Mouse (Mus musculus): ENCODE data around the gene Thy1.

DNA sequence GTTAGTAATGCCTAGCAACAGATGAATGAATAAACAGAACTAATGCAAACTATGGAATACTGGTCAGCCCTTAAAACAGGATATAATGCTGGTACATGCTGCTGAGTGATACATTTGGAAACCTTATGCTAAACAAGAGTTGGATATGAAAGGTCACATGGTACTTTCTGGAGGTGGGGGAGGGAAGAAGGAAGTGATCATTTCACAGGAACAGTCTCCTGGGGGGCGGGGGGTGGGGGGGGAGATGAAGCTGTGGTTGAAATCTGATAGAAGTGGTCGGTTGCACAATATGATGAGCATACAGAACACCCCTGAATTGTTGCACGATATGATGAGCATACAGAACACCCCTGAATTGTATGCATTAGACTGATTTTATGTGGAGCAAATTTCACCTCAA, 19.1 kb upstream of the Thy1 start:
- TF ChIP-seq USF1 (IDR thresholded peaks at IDR 0.05; ENCODE audit: low read depth) (no peak), CEBPB (IDR thresholded peaks at IDR 0.05; ENCODE audit: insufficient read depth, poor library complexity, severe bottlenecking) (no peak), POLR2A (IDR thresholded peaks at IDR 0.05; ENCODE audit: insufficient read length, low read depth) (no peak), TCF12 (IDR thresholded peaks at IDR 0.05; ENCODE audit: insufficient read depth, poor library complexity, severe bottlenecking) (no peak), MYOD1 (IDR thresholded peaks at IDR 0.05; ENCODE audit: control insufficient read depth in 1 of 3, insufficient read length in 2 of 3, low read depth in 2 of 3) (no peak), E2F4 (IDR thresholded peaks at IDR 0.05; ENCODE audit: insufficient read depth) (no peak)
